Mouse (Mus musculus) intestine, embryonic 16.5 days (tissue): ENCODE measurements around the gene Ppp6r2. TPM values are rescaled to one million over a fixed set of nuclear protein-coding genes. Genes with fewer than 3 reads are reported as not detected.

Experiments
- ATAC-seq: fragments of 200-750 bp; cut with Nextera tagmentation; 2 replicates; pipeline ENCODE4 v1.8.0; 2017; ENCODE audit warnings: moderate TSS enrichment, moderate library complexity
- H3K27ac ChIP-seq: fragments of 300-500 bp; sonication (generic); 2 replicates; pipeline ENCODE4 v1.5.1; 2014; ENCODE audit warnings: mild to moderate bottlenecking, low read length
- H3K27me3 ChIP-seq: fragments of 300-500 bp; sonication (generic); replicated peaks from 2 replicates; pipeline ENCODE4 v1.6.1; 2014; ENCODE audit warnings: low read length, control low read depth, mixed read lengths; ENCODE audit not compliant: control insufficient read depth, insufficient read depth
- H3K36me3 ChIP-seq: fragments of 300-500 bp; sonication (generic); 2 replicates; pipeline ENCODE4 v1.6.1; 2014; ENCODE audit warnings: low read length, control low read depth; ENCODE audit not compliant: control insufficient read depth, insufficient read depth
- H3K4me1 ChIP-seq: fragments of 300-500 bp; sonication (generic); 2 replicates; pipeline ENCODE4 v1.6.1; 2014; ENCODE audit warnings: low read length, control low read depth, mixed read lengths; ENCODE audit not compliant: control insufficient read depth, insufficient read depth
- H3K4me2 ChIP-seq: fragments of 300-500 bp; sonication (generic); 2 replicates; pipeline ENCODE4 v1.6.1; 2014; ENCODE audit warnings: low read depth, low read length, control low read depth
- H3K4me3 ChIP-seq: fragments of 300-500 bp; sonication (generic); 2 replicates; pipeline ENCODE4 v1.5.1; 2014; ENCODE audit warnings: mild to moderate bottlenecking, low read length
- H3K9ac ChIP-seq: fragments of 300-500 bp; sonication (generic); 2 replicates; pipeline ENCODE4 v1.6.1; 2014; ENCODE audit warnings: low read depth, low read length
- H3K9me3 ChIP-seq: fragments of 300-500 bp; sonication (generic); 2 replicates; pipeline ENCODE4 v1.6.1; 2016; ENCODE audit warnings: low read length, control low read depth; ENCODE audit not compliant: control insufficient read depth
- WGBS: fragments of 180-500 bp; shearing (Covaris S2); extraction: QIAGEN DNeasy Blood & Tissue Kit; methylation state at CpG from one replicate; pipeline ENCODE4 v1.1.7; 2014; 5-methylcytosine and 5-hydroxymethylcytosine counted together
- polyA plus RNA-seq: library from polyadenylated mRNA; unstranded; fragments of >200 nt; fragmentation: Nextera tagmentation; extraction: Ambion mirVana; gene quantifications from 2 replicates; pipeline ENCODE4 v1.2.1, GENCODE M21; 2015

Ppp6r2 gene
- polyA plus RNA-seq, 1 experiment from 2014 or later = 18.0 TPM

DNA sequence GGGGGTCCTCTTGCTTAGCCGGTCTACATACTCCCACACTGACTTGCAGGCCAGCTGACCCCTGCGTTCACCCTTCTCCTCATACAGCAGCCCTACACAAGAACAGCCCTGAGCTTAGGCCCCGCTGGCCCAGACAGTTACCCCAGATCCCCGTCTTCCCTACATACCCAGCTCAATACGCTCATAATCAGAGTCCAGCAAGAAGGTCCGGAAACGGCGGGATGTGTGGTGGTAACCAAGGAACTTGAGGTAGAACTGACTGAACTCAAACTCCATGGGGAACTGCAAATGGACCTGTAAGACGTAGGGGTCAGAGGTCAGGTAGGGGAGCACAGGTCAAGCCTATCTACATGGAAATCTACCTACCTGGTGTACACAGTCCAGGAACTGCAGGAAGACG lies 82.4 kb downstream of the Ppp6r2 start:
- no peak overlapping the region for H3K4me2 ChIP-seq
- H3K9me3 ChIP-seq = no peaks in the 10 kb centered on the region
- peaks cover 19% of the 10 kb centered on the region for H3K36me3 ChIP-seq
- ATAC-seq = no peak
- peaks cover 6% of the 10 kb centered on the region; the same call in 1 of the 2 replicates for H3K4me1 ChIP-seq
- no peaks in the 10 kb centered on the region for H3K27me3 ChIP-seq
- H3K4me3 ChIP-seq = no peak overlapping the region
- no peak overlapping the region for H3K9ac ChIP-seq
- H3K27ac ChIP-seq = no peak overlapping the region
- WGBS = 89% methylated on average over 10 of the region's 10 CpGs

DNA sequence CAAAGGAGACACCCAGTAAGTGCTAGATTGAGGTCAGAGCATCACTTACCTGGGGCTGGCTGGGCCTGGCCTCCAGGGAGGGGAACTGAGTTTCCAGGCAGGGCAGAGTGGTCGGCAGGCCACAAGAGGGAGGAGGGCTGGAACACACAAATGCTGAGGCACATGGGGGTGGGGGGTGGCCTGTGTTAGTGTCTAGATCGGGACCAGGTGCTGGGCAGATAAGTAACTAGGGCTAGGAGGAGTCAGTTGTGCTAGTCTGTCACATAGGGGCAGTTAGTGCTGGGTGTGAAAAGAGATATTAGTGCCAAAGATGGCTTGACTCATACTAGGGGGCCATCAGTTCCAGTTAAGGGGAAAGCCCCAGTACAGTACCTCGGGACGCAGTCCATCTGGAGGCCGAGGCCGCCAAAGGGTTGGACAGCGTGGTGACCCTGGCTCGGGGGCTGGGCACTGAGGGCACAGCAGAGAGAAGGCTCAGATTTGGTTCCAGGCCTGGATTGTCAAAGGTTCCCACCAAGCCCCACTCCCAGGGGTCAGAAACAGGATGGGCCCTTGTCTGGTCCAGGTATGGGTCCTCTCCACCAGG lies 84.3 kb downstream of the Ppp6r2 start:
- Histone ChIP-seq H3K36me3 (peaks cover 25% of the 10 kb centered on the region), H3K4me3 (no peak overlapping the region), H3K4me1 (peaks cover 6% of the 10 kb centered on the region; the same call in 1 of the 2 replicates), H3K27me3 (no peaks in the 10 kb centered on the region), H3K9me3 (no peaks in the 10 kb centered on the region), H3K9ac (no peak overlapping the region), H3K4me2 (no peak overlapping the region), H3K27ac (no peak overlapping the region)
- 94% methylated on average over 8 of the region's 8 CpGs for WGBS
- ATAC-seq = no peak

DNA sequence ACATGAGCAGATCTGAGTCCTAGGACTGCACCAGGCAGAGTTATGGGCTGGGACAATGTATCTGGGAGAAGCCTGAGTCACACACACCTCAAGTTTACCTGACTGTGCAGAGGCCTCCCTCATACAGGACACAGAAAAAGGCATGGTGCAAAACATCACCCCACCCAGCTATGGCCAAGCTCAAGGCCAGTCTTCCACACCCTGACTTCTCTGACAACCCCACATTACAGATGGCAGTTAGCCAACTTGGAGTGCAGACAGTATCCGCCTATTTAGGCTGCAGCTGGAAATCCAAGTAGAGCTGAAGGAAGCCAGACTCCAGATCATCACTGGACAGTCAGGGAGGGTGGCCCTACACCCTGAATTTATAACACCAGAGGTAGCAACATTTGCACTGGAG lies 85.1 kb downstream of the Ppp6r2 start:
- H3K4me1 ChIP-seq = peaks cover 6% of the 10 kb centered on the region; the same call in 1 of the 2 replicates
- H3K9me3 ChIP-seq = no peaks in the 10 kb centered on the region
- no peak overlapping the region for H3K4me2 ChIP-seq
- H3K4me3 ChIP-seq = no peak overlapping the region
- peak; percentile 62 for ATAC-seq
- H3K36me3 ChIP-seq = peaks cover 28% of the 10 kb centered on the region
- H3K27me3 ChIP-seq = no peaks in the 10 kb centered on the region
- H3K9ac ChIP-seq = no peak overlapping the region
- WGBS = 42% methylated on average over 1 of the region's 1 CpGs
- no peak overlapping the region for H3K27ac ChIP-seq

DNA sequence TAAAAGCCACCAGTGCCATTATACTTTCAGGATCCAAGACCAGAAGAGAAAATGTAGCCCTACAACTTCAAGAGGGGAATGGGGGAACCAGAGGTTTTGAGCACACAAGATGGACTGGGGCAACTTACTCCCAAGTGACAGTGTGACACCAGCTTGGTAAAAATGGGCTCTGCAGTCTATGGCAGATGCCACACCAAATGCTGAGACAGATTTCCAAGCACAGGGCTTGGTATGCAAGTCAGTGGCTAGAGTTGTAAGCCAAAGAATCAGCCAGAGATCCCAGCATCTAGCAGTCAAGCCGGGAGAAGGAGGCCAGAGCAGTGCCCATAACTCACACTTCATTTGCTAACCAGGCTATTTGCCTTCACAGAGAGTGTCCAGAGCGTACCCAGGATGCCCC lies 86.3 kb downstream of the Ppp6r2 start:
- Histone ChIP-seq H3K4me3 (no peak overlapping the region), H3K36me3 (peaks cover 32% of the 10 kb centered on the region), H3K4me1 (peaks cover 6% of the 10 kb centered on the region; the same call in 1 of the 2 replicates), H3K4me2 (no peak overlapping the region), H3K27ac (no peak overlapping the region), H3K27me3 (no peaks in the 10 kb centered on the region), H3K9me3 (no peaks in the 10 kb centered on the region), H3K9ac (no peak overlapping the region)
- no peak for ATAC-seq
- WGBS = 95% methylated on average over 2 of the region's 2 CpGs

DNA sequence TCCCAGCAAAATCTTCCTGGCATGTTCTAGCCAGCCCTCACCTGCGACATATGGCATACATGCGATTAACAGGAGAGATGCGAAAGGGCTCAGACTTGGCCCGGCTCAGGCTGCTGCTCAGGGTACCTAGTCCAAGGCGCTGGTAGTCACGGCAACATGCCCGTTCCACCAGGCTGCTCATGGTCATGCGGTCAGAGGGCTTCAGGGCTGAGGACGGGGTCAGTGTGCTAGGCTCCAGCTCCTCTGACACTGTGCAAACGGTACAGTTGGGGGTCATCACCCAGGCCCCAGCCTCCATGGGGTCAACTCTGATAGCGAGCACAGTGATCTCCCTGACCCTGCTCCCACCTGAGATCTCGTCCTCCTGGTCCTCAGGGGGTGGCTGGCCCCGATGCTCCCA lies 88.8 kb downstream of the Ppp6r2 start:
- Histone ChIP-seq H3K9me3 (no peaks in the 10 kb centered on the region), H3K4me3 (no peak overlapping the region), H3K27me3 (no peaks in the 10 kb centered on the region), H3K4me1 (peaks cover 6% of the 10 kb centered on the region; the same call in 1 of the 2 replicates), H3K9ac (no peak overlapping the region), H3K36me3 (peaks cover 35% of the 10 kb centered on the region), H3K27ac (no peak overlapping the region), H3K4me2 (no peak overlapping the region)
- 92% methylated on average over 13 of the region's 13 CpGs for WGBS
- ATAC-seq = no peak

DNA sequence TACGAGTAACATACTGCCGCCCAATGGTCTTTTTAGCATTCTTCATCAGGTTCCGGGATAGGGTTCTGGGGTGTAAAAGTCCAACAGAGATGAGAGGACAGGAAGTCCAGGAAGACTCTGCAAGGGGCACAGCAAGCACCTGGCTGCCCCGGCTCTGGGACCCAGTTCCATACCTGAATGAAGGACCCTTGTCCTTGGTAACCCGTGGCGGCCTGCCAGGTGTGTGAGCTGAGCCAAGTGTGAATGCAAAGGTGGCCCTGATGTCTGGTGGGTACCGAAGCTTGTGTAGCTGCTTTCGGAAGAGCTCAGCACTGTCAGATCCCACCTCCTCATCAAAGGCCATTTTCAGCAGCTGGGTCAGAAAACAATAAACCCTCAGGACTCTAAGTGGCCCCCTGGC lies 89.2 kb downstream of the Ppp6r2 start:
- WGBS = 96% methylated on average over 8 of the region's 8 CpGs
- Histone ChIP-seq H3K27ac (no peak overlapping the region), H3K27me3 (no peaks in the 10 kb centered on the region), H3K9me3 (no peaks in the 10 kb centered on the region), H3K4me3 (no peak overlapping the region), H3K4me2 (no peak overlapping the region), H3K36me3 (peaks cover 36% of the 10 kb centered on the region), H3K4me1 (peaks cover 6% of the 10 kb centered on the region; the same call in 1 of the 2 replicates), H3K9ac (no peak overlapping the region)
- ATAC-seq = no peak

DNA sequence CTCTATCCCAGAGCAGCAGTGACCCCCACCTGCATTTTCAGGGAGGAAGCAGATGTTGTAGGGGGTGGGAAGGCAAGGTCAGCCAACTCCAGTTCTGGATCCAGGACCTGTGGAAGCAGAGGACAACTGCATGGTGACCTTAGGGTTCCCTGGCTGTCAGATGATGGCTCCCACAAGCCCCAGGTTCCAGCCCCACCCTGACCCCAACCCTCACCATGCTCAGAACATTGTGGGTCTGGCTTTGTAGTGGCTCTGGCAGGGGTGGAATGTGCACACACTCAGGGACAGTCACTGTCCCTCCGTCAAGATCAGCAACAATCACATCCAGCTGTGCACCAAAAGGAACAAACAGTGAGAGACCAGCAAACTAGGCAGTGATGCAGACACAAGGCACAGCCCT lies 94.6 kb downstream of the Ppp6r2 start:
- 0 out of 2 replicates have a peak, but pooled peaks cover 5% of the 10 kb centered on the region for H3K4me1 ChIP-seq
- no peak for ATAC-seq
- H3K4me3 ChIP-seq = no peak overlapping the region
- H3K27ac ChIP-seq = no peak overlapping the region
- WGBS = 68% methylated on average over 1 of the region's 1 CpGs
- H3K4me2 ChIP-seq = no peak overlapping the region
- no peaks in the 10 kb centered on the region for H3K27me3 ChIP-seq
- H3K9ac ChIP-seq = no peak overlapping the region
- H3K36me3 ChIP-seq = peaks cover 26% of the 10 kb centered on the region
- no peaks in the 10 kb centered on the region for H3K9me3 ChIP-seq

DNA sequence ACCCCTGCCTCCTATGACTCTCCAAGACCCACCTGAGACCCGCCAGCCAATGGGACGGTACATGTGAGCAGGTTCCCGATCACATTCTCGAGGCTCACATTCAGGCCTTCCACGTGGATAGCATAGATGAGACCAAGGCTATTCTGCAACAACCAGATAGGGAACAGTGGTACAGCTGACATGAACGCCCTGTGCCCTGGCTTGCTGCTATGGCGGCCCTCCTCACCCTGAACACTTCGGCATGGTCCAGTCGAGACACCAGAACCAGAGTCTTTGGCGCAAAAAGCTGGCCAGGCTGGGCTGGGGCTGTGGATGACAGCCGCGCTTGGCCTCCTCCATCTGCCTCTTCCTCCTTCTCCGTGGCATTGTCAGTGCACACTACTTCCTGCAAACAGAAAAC lies 96.1 kb downstream of the Ppp6r2 start:
- peaks cover 19% of the 10 kb centered on the region for H3K36me3 ChIP-seq
- H3K27ac ChIP-seq = no peak overlapping the region
- no peak for ATAC-seq
- H3K9me3 ChIP-seq = no peaks in the 10 kb centered on the region
- no peaks in the 10 kb centered on the region for H3K27me3 ChIP-seq
- H3K4me2 ChIP-seq = no peak overlapping the region
- 93% methylated on average over 13 of the region's 13 CpGs for whole genome bisulfite sequencing
- 0 out of 2 replicates have a peak, but pooled peaks cover 5% of the 10 kb centered on the region for H3K4me1 ChIP-seq
- H3K9ac ChIP-seq = no peak overlapping the region
- H3K4me3 ChIP-seq = no peak overlapping the region

DNA sequence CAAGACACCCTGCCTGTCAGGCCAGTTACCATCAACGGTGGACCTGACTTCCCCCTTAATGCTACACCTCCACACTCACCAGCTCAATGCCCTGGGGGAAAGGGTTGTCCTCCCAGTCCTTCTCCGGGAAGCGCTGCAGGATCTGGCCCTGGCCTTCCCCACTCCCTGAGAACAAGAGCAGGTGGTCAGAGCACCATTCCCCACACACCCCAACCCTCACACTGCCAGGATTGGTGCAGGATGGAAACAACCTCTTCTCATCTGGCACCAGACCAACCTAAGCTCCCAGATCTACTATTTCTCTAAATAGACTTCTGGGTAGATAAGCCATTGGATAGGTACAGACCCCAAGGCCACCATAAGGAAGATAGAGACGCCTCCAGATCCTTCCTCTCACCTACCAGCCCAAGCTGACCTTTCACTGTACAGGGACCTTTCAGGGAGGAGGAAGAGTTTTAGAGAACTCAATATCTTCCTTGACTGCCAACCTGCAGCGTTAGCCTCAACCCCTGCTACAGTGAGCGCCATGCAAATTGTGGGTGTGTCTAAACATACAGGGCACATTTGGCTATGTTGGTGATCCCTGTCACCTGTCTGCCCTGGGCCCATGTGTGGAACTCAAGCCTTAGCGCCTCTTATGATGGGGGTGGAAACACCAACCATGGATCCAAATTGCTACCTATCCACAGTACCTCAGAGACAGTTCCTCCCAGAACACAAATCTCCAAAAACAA lies 97.2 kb downstream of the Ppp6r2 start:
- no peak overlapping the region for H3K4me3 ChIP-seq
- no peak overlapping the region for H3K9ac ChIP-seq
- no peaks in the 10 kb centered on the region for H3K27me3 ChIP-seq
- no peaks in the 10 kb centered on the region for H3K9me3 ChIP-seq
- 88% methylated on average over 7 of the region's 7 CpGs for WGBS
- no peak overlapping the region for H3K27ac ChIP-seq
- peak; percentile 55; the same call in 1 of the 2 replicates for ATAC-seq
- H3K36me3 ChIP-seq = peaks cover 12% of the 10 kb centered on the region
- H3K4me1 ChIP-seq = peaks cover 9% of the 10 kb centered on the region
- H3K4me2 ChIP-seq = no peak overlapping the region
